7 mouse cellular contexts compared by ENCODE assay signal in genomic region chrX:75577582-75578324, GRCm38 (mm10). TPM values are rescaled to one million over a fixed set of nuclear protein-coding genes. Genes with fewer than 3 reads are reported as not detected.
DNase-seq lines count a peak whose midpoint lies in the region; ATAC-seq lines count a peak whose summit lies in the region.

TSS of gene Rab39b (minus strand) at chrX:75578231.

- no peak within 1 kb of the TSS for H3K27ac ChIP-seq in embryonic facial prominence, embryonic 11.5 days (replicated peaks; ENCODE audit: low read depth, low read length)
- no peak within 1 kb of the TSS for H3K27ac ChIP-seq in lung, embryonic 15.5 days

- H3K9ac ChIP-seq in embryonic facial prominence, embryonic 11.5 days (replicated peaks; ENCODE audit: low read length), result peak within 1 kb of the TSS; percentile 60
- H3K9ac ChIP-seq in lung, embryonic 15.5 days, result peak within 1 kb of the TSS; percentile 19; the same call in 1 of the 2 replicates

- no peaks in the 10 kb centered on the region for H3K36me3 ChIP-seq in embryonic facial prominence, embryonic 11.5 days (replicated peaks; ENCODE audit: control insufficient read depth, insufficient read depth, low read depth, low read length)
- H3K36me3 ChIP-seq in lung, embryonic 15.5 days, result no peaks in the 10 kb centered on the region

- H3K27me3 ChIP-seq in embryonic facial prominence, embryonic 11.5 days (ENCODE audit: control insufficient read depth, insufficient read depth, low read length), result no peaks in the 10 kb centered on the region
- H3K27me3 ChIP-seq in lung, embryonic 15.5 days, result no peaks in the 10 kb centered on the region

- no peaks in the 10 kb centered on the region for H3K9me3 ChIP-seq in embryonic facial prominence, embryonic 11.5 days (replicated peaks; ENCODE audit: control insufficient read depth, low read length)
- H3K9me3 ChIP-seq in lung, embryonic 15.5 days, result no peaks in the 10 kb centered on the region

- ATAC-seq in embryonic facial prominence, embryonic 11.5 days (replicated peaks; ENCODE audit: insufficient number of reproducible peaks, low FRiP score, low TSS enrichment, low read depth), result peak; percentile 85
- peak; percentile 46; the same call in 1 of the 2 replicates for ATAC-seq in lung, embryonic 15.5 days (ENCODE audit: borderline replicate concordance, extremely low read depth, low FRiP score, low TSS enrichment)

- H3K4me2 ChIP-seq in embryonic facial prominence, embryonic 11.5 days (ENCODE audit: low read depth, low read length), result peak within 1 kb of the TSS; percentile 53
- peak within 1 kb of the TSS; percentile 69 for H3K4me2 ChIP-seq in lung, embryonic 15.5 days

- H3K4me1 ChIP-seq in embryonic facial prominence, embryonic 11.5 days (ENCODE audit: control insufficient read depth, insufficient read depth, low read length), result no peaks in the 10 kb centered on the region
- H3K4me1 ChIP-seq in lung, embryonic 15.5 days, result no peaks in the 10 kb centered on the region

- peak; percentile 43 for DNase-seq in ES-CJ7 (ENCODE audit: low read depth, low spot score)
- DNase-seq in adrenal gland, adult 8-10 months, result peak; percentile 1
- peak; percentile 57 for DNase-seq in embryonic facial prominence, embryonic 11.5 days (ENCODE audit: low spot score)
- DNase-seq in heart, postnatal 10 days, result peak; percentile 4 to 10
- peak; percentile 46 for DNase-seq in layer of hippocampus, adult 9-11 months
- peak; percentile 69 to 72 for DNase-seq in right cerebral cortex, adult 2 months (ENCODE audit: low spot score in 2 of 2)

- WGBS in embryonic facial prominence, embryonic 11.5 days, result 19% methylated on average over 41 of the region's 41 CpGs
- WGBS in lung, embryonic 15.5 days, result 11% methylated on average over 40 of the region's 41 CpGs

- intact Hi-C loops in heart, postnatal 10 days (cut with DNase I), result no loop called here

- H3K4me3 ChIP-seq in embryonic facial prominence, embryonic 11.5 days (ENCODE audit: low read depth, low read length), result peak within 1 kb of the TSS; percentile 53
- peak within 1 kb of the TSS; percentile 47 for H3K4me3 ChIP-seq in lung, embryonic 15.5 days

RNA-seq across cellular contexts. Expression of gene Rab39b, which starts in this region (rescaled TPM):
- total RNA-seq in adrenal gland, adult 8-10 months (2022), result 1 to 10 TPM; 1.3 to 2.1 (median 1.7) TPM
- polyA plus RNA-seq in embryonic facial prominence, embryonic 11.5 days (2014; fragmentation: Nextera tagmentation; extraction: Ambion mirVana), result 8.2 and 8.9 TPM in 2 replicates
- total RNA-seq in heart, postnatal 10 days (2021), result under 1 TPM; 0.07 to 0.12 TPM
- polyA plus RNA-seq in lung, embryonic 15.5 days (2015; fragmentation: Nextera tagmentation; extraction: Ambion mirVana), result 1.2 and 1.3 TPM in 2 replicates

Comparison
In these comparisons a context has a peak if more than half of its experiments do, and no peak if none do; other contexts are left out.
1. Peak in DNase-seq in heart, postnatal 10 days; RNA of the gene not detected or under 1 TPM.
2. DNase-seq: peak in every context shown above with its lines; median percentile 70 in right cerebral cortex, adult 2 months; 57 in embryonic facial prominence, embryonic 11.5 days; 46 in layer of hippocampus, adult 9-11 months; 43 in ES-CJ7; 7 in heart, postnatal 10 days; 1 in adrenal gland, adult 8-10 months.